ENCODE assay signal across 8 mouse cellular contexts in genomic region chr17:23785561-23786471, GRCm38 (mm10). TPM values are rescaled to one million over a fixed set of nuclear protein-coding genes. Genes with fewer than 3 reads are reported as not detected.
DNase-seq lines count a peak whose midpoint lies in the region; ATAC-seq lines count a peak whose summit lies in the region.

Flywch2 (minus strand) TSS chr17:23786081.

- no peaks in the 10 kb centered on the region for H3K36me3 ChIP-seq in intestine, embryonic 15.5 days

- H3K9me3 ChIP-seq in intestine, embryonic 15.5 days: no peaks in the 10 kb centered on the region

- H3K27me3 ChIP-seq in intestine, embryonic 15.5 days (replicated peaks): no peaks in the 10 kb centered on the region

- peak; percentile 79 for ATAC-seq in intestine, embryonic 15.5 days
- peak; percentile 70 for ATAC-seq in megakaryocyte progenitor cell, adult 5-6 weeks (replicated peaks; ENCODE audit: poor library complexity)

- H3K4me3 ChIP-seq in intestine, embryonic 15.5 days (replicated peaks): peak within 1 kb of the TSS; percentile 49

- peak; percentile 78 for DNase-seq in adrenal gland, postnatal 25 days
- peak; percentile 80 for DNase-seq in embryo, embryonic 9.5 days (ENCODE audit: extremely low spot score)
- DNase-seq in gastrocnemius, postnatal 4 days (ENCODE audit: low spot score in 2 of 2): peak; percentile 38 to 64
- DNase-seq in left cerebral cortex, postnatal 14 days (ENCODE audit: low spot score in 2 of 2): peak; percentile 90 to 94
- DNase-seq in right cerebral cortex, postnatal 10 days (ENCODE audit: low spot score in 2 of 2): peak; percentile 94 to 96
- peak; percentile 71 to 84 for DNase-seq in urinary bladder, postnatal 4 days (ENCODE audit: low spot score in 2 of 2)

- no peak within 1 kb of the TSS for H3K27ac ChIP-seq in intestine, embryonic 15.5 days

- peaks cover 18% of the 10 kb centered on the region; the same call in 1 of the 2 replicates for H3K4me1 ChIP-seq in intestine, embryonic 15.5 days (replicated peaks)

- H3K4me2 ChIP-seq in intestine, embryonic 15.5 days (replicated peaks): peak within 1 kb of the TSS; percentile 81

- H3K9ac ChIP-seq in intestine, embryonic 15.5 days: peak within 1 kb of the TSS; percentile 47

- 3% methylated on average over 41 of the region's 43 CpGs for WGBS in intestine, embryonic 15.5 days

- intact Hi-C loops in left cerebral cortex, postnatal 14 days (cut with DNase I): no loop called here

RNA-seq across cellular contexts. Expression of gene Flywch2, which starts in this region (rescaled TPM):
- total RNA-seq in adrenal gland, postnatal 25 days (2021): 4.9 and 7.6 TPM in 2 replicates
- total RNA-seq in gastrocnemius, postnatal 4 days (2021): 1 to 10 TPM; 5.6 to 6.0 TPM
- polyA plus RNA-seq in intestine, embryonic 15.5 days (2015; fragmentation: Nextera tagmentation; extraction: Ambion mirVana): 14.7 TPM in 2 replicates
- 10 to 100 TPM; 25.7 to 30.1 TPM for total RNA-seq in left cerebral cortex, postnatal 14 days (2021)
- 1.1 and 3.3 TPM in 2 replicates for total RNA-seq in megakaryocyte progenitor cell, adult 5-6 weeks (2015)
- not detected in 2 replicates for total RNA-seq in megakaryocyte progenitor cell, adult 5-6 weeks (2017)
